Mouse (Mus musculus) G1E (cell line): ENCODE data around the gene Txnrd2. TPM values are rescaled to one million over a fixed set of nuclear protein-coding genes. Genes with fewer than 3 reads are reported as not detected.
A peak's percentile ranks its signal among the peaks of the same experiment; 100 is the strongest.

ENCODE experiments used
- ATAC-seq: 2 replicates; pipeline ENCODE4 v1.8.0; 2016; ENCODE audit warnings: mild to moderate bottlenecking; ENCODE audit not compliant: insufficient number of reproducible peaks, poor library complexity, low FRiP score, severe bottlenecking; ENCODE audit errors: extremely low read depth
- DNase-seq: peaks from one replicate; pipeline ENCODE4 v3.0.0; 2012; ENCODE audit warnings: low spot score
- H3K27me3 ChIP-seq: 2 replicates; pipeline ENCODE4 v1.6.1; 2012; ENCODE audit warnings: mild to moderate bottlenecking, low read length, inconsistent platforms; ENCODE audit not compliant: insufficient read depth
- H3K36me3 ChIP-seq: replicated peaks from 2 replicates; pipeline ENCODE3; 2012; ENCODE audit warnings: mild to moderate bottlenecking, inconsistent platforms
- H3K4me1 ChIP-seq: 2 replicates; pipeline ENCODE4 v1.6.1; 2012; ENCODE audit warnings: low read depth, low read length, inconsistent platforms, mixed read lengths; ENCODE audit not compliant: insufficient read depth
- H3K4me3 ChIP-seq: 2 replicates; pipeline ENCODE4 v1.5.1; 2012; ENCODE audit warnings: low read depth, mild to moderate bottlenecking, inconsistent platforms, low read length, moderate library complexity, mixed read lengths
- H3K9me3 ChIP-seq: replicated peaks from 2 replicates; pipeline ENCODE4 v1.6.1; 2012; ENCODE audit warnings: inconsistent platforms
- CTCF ChIP-seq: IDR thresholded peaks from 2 replicates; pipeline ENCODE4 v1.5.1; 2012; ENCODE audit warnings: low read depth, low read length, inconsistent platforms, mixed read lengths
- GATA1 ChIP-seq: IDR thresholded peaks from 2 replicates; pipeline ENCODE4 v1.6.1; 2012; ENCODE audit warnings: borderline replicate concordance, low read length, inconsistent platforms, mixed read lengths
- GATA2 ChIP-seq: IDR thresholded peaks from 2 replicates; pipeline ENCODE4 v1.6.1; 2012; ENCODE audit warnings: low read depth, low read length, inconsistent platforms, borderline replicate concordance
- POLR2AphosphoS5 ChIP-seq: IDR thresholded peaks from 2 replicates; pipeline ENCODE4 v1.6.1; 2012; ENCODE audit warnings: low read depth, low read length, inconsistent platforms; ENCODE audit not compliant: insufficient replicate concordance
- TAL1 ChIP-seq: conservative IDR thresholded peaks from 2 replicates; pipeline ENCODE4 v1.6.1; 2012; ENCODE audit warnings: low read depth, low read length, inconsistent platforms, mixed read lengths
- polyA plus RNA-seq: library from polyadenylated mRNA; stranded (reverse); fragments of >175 nt; gene quantifications from 2 replicates; pipeline ENCODE4 v1.2.3, GENCODE M21; 2012
- total RNA-seq, 2 experiments: library from RNA; stranded (forward) in 1 of 2; stranded (reverse) in 1 of 2; fragments of 200-1000 nt in 1 of 2; fragments of >200 nt in 1 of 2; fragmentation: Nextera tagmentation in 1 of 2; gene quantifications; 2 replicates each; pipeline ENCODE4 v1.2.3; 2014 to 2017

Gene Txnrd2
- total and polyA plus RNA-seq, 3 experiments, result 18.3 to 50.3 (median 18.5) TPM

GRCm38 (mm10) chr16:18383045-18383726 is 43.0 kb upstream of the Txnrd2 start:
- DNase-seq (no peak), ATAC-seq (no peak)
- H3K4me1 ChIP-seq, result peaks cover 70% of the 10 kb centered on the region
- no peaks in the 10 kb centered on the region for H3K9me3 ChIP-seq
- no peak for TF ChIP-seq GATA2
- H3K36me3 ChIP-seq, result no peaks in the 10 kb centered on the region
- no peaks in the 10 kb centered on the region for H3K27me3 ChIP-seq
- no peak overlapping the region for H3K4me3 ChIP-seq

GRCm38 (mm10) chr16:18383756-18384155 is 42.4 kb upstream of the Txnrd2 start:
- Histone ChIP-seq H3K4me3 (no peak overlapping the region), H3K27me3 (no peaks in the 10 kb centered on the region), H3K9me3 (no peaks in the 10 kb centered on the region), H3K4me1 (peaks cover 70% of the 10 kb centered on the region), H3K36me3 (no peaks in the 10 kb centered on the region)
- no peak for ATAC-seq
- TF ChIP-seq TAL1, result no peak
- no peak for TF ChIP-seq GATA1
- TF ChIP-seq CTCF, result no peak
- TF ChIP-seq POLR2AphosphoS5, result no peak
- no peak for TF ChIP-seq GATA2
- no peak for DNase-seq

- no peaks in the 10 kb centered on the region for H3K36me3 ChIP-seq
- TF ChIP-seq CTCF (no peak), POLR2AphosphoS5 (no peak), TAL1 (no peak), GATA2 (no peak), GATA1 (no peak)
- H3K4me1 ChIP-seq, result peaks cover 71% of the 10 kb centered on the region
- H3K9me3 ChIP-seq, result no peaks in the 10 kb centered on the region
- H3K4me3 ChIP-seq, result no peak overlapping the region
- ATAC-seq (no peak), DNase-seq (no peak)
- H3K27me3 ChIP-seq, result no peaks in the 10 kb centered on the region
These were observed 42.0 kb upstream of the Txnrd2 start for GRCm38 (mm10) chr16:18384211-18384610.

- Histone ChIP-seq H3K9me3 (no peaks in the 10 kb centered on the region), H3K4me3 (no peak overlapping the region), H3K27me3 (no peaks in the 10 kb centered on the region), H3K4me1 (peaks cover 71% of the 10 kb centered on the region), H3K36me3 (no peaks in the 10 kb centered on the region)
- TF ChIP-seq TAL1, result no peak
- TF ChIP-seq GATA1, result no peak
- DNase-seq (no peak), ATAC-seq (no peak)
These were observed 41.5 kb upstream of the Txnrd2 start for GRCm38 (mm10) chr16:18384659-18385058.

- no peaks in the 10 kb centered on the region for H3K36me3 ChIP-seq
These were observed 40.8 kb upstream of the Txnrd2 start for GRCm38 (mm10) chr16:18385411-18385810.

GRCm38 (mm10) chr16:18386451-18386850 is 39.7 kb upstream of the Txnrd2 start:
- Histone ChIP-seq H3K36me3 (no peaks in the 10 kb centered on the region), H3K9me3 (no peaks in the 10 kb centered on the region), H3K27me3 (no peaks in the 10 kb centered on the region), H3K4me1 (peaks cover 81% of the 10 kb centered on the region), H3K4me3 (no peak overlapping the region)
- DNase-seq, result no peak
- ATAC-seq, result no peak
- TF ChIP-seq TAL1 (no peak), GATA2 (no peak), POLR2AphosphoS5 (no peak), GATA1 (no peak), CTCF (no peak)

More at GRCm38 (mm10) chr16:18385411-18385810, 40.8 kb upstream of the Txnrd2 start:
- DNase-seq (no peak), ATAC-seq (no peak)
- Histone ChIP-seq H3K4me3 (no peak overlapping the region), H3K27me3 (no peaks in the 10 kb centered on the region), H3K4me1 (peaks cover 73% of the 10 kb centered on the region), H3K9me3 (no peaks in the 10 kb centered on the region)
- TF ChIP-seq TAL1, result no peak

- DNase-seq (no peak), ATAC-seq (no peak)
- TF ChIP-seq CTCF (no peak), GATA2 (no peak), POLR2AphosphoS5 (no peak), GATA1 (no peak), TAL1 (no peak)
- Histone ChIP-seq H3K27me3 (no peaks in the 10 kb centered on the region), H3K9me3 (no peaks in the 10 kb centered on the region), H3K4me1 (peaks cover 81% of the 10 kb centered on the region), H3K36me3 (no peaks in the 10 kb centered on the region), H3K4me3 (peak overlapping the region; percentile 43; the same call in 1 of the 2 replicates)
These were observed 39.2 kb upstream of the Txnrd2 start for GRCm38 (mm10) chr16:18386972-18387371.
